Mouse (Mus musculus): ENCODE results near the gene Paqr7. TPM values are rescaled to one million over a fixed set of nuclear protein-coding genes. Genes with fewer than 3 reads are reported as not detected.

Paqr7 gene
- polyA plus RNA-seq, 1 experiment from 2014 or later: 2.2 TPM

GRCm38 (mm10) chr4:134557626-134558249, 61.2 kb downstream of the Paqr7 start:
- Histone ChIP-seq H3K4me3 (ENCODE audit: low read depth, low read length) (no peak overlapping the region), H3K9ac (ENCODE audit: low read length) (no peak overlapping the region)

GRCm38 (mm10) chr4:134558570-134559113, 62.1 kb downstream of the Paqr7 start:
- DNase-seq (ENCODE audit: low spot score) (no peak), ATAC-seq (ENCODE audit: insufficient read depth, low FRiP score, low TSS enrichment) (no peak)
- WGBS: 50% methylated on average over 9 of the region's 9 CpGs
- H3K9me3 ChIP-seq (ENCODE audit: control insufficient read depth, low read length): no peaks in the 10 kb centered on the region
- no peak overlapping the region for H3K4me2 ChIP-seq (ENCODE audit: low read depth)
- peaks cover 5% of the 10 kb centered on the region for H3K4me1 ChIP-seq (ENCODE audit: control insufficient read depth, insufficient read depth, low read length)
- H3K27ac ChIP-seq (ENCODE audit: low read depth, low read length): no peak overlapping the region
- H3K36me3 ChIP-seq (ENCODE audit: control insufficient read depth, insufficient read depth, low read length): no peaks in the 10 kb centered on the region
- H3K27me3 ChIP-seq (ENCODE audit: control insufficient read depth, insufficient read depth, low read length): no peaks in the 10 kb centered on the region
- no peak overlapping the region for H3K9ac ChIP-seq (ENCODE audit: low read length)
- no peak overlapping the region for H3K4me3 ChIP-seq (ENCODE audit: low read depth, low read length)

More at GRCm38 (mm10) chr4:134557626-134558249, 61.2 kb downstream of the Paqr7 start:
- WGBS: 8% methylated on average over 16 of the region's 16 CpGs
- H3K27ac ChIP-seq (ENCODE audit: low read depth, low read length): no peak overlapping the region
- no peaks in the 10 kb centered on the region for H3K36me3 ChIP-seq (ENCODE audit: control insufficient read depth, insufficient read depth, low read length)
- no peak overlapping the region for H3K4me2 ChIP-seq (ENCODE audit: low read depth)
- H3K27me3 ChIP-seq (ENCODE audit: control insufficient read depth, insufficient read depth, low read length): no peaks in the 10 kb centered on the region
- peaks cover 5% of the 10 kb centered on the region for H3K4me1 ChIP-seq (ENCODE audit: control insufficient read depth, insufficient read depth, low read length)
- ATAC-seq (ENCODE audit: insufficient read depth, low FRiP score, low TSS enrichment) (no peak), DNase-seq (ENCODE audit: low spot score) (peak; percentile 39)
- H3K9me3 ChIP-seq (ENCODE audit: control insufficient read depth, low read length): no peaks in the 10 kb centered on the region

- H3K27me3 ChIP-seq (ENCODE audit: control insufficient read depth, insufficient read depth, low read length): no peaks in the 10 kb centered on the region
- H3K4me2 ChIP-seq (ENCODE audit: low read depth): no peak overlapping the region
- DNase-seq (ENCODE audit: low spot score) (no peak), ATAC-seq (ENCODE audit: insufficient read depth, low FRiP score, low TSS enrichment) (no peak)
- H3K4me3 ChIP-seq (ENCODE audit: low read depth, low read length): no peak overlapping the region
- no peak overlapping the region for H3K27ac ChIP-seq (ENCODE audit: low read depth, low read length)
- H3K9ac ChIP-seq (ENCODE audit: low read length): no peak overlapping the region
- peaks cover 5% of the 10 kb centered on the region for H3K4me1 ChIP-seq (ENCODE audit: control insufficient read depth, insufficient read depth, low read length)
- H3K9me3 ChIP-seq (ENCODE audit: control insufficient read depth, low read length): no peaks in the 10 kb centered on the region
- no peaks in the 10 kb centered on the region for H3K36me3 ChIP-seq (ENCODE audit: control insufficient read depth, insufficient read depth, low read length)
- 82% methylated on average over 7 of the region's 7 CpGs for WGBS
These were observed 62.7 kb downstream of the Paqr7 start for GRCm38 (mm10) chr4:134559154-134559553.

Small RNA genes within 50 kb of the gene (microRNA-seq; reads per million reads assigned to microRNA genes)
- gene Gm23634: 1.0 reads per million

Other genes starting within 250 kb of the Paqr7 start
- gene Gm30191, start 249.8 kb upstream of the Paqr7 start, polyA plus RNA-seq (2014; fragmentation: Nextera tagmentation; extraction: Ambion mirVana): not detected in 2 replicates
- gene Grrp1, start 242.6 kb upstream of the Paqr7 start, polyA plus RNA-seq (2014; fragmentation: Nextera tagmentation; extraction: Ambion mirVana): 11.1 and 11.8 TPM in 2 replicates
- 21.6 and 23.1 TPM in 2 replicates for gene Pdik1l, start 208.8 kb upstream of the Paqr7 start, polyA plus RNA-seq (2014; fragmentation: Nextera tagmentation; extraction: Ambion mirVana)
- gene Trim63, start 181.6 kb upstream of the Paqr7 start, polyA plus RNA-seq (2014; fragmentation: Nextera tagmentation; extraction: Ambion mirVana): 0.87 and 1.6 TPM in 2 replicates
- gene Slc30a2, start 153.5 kb upstream of the Paqr7 start, polyA plus RNA-seq (2014; fragmentation: Nextera tagmentation; extraction: Ambion mirVana): not detected in 2 replicates
- gene Extl1, start 112.8 kb upstream of the Paqr7 start, polyA plus RNA-seq (2014; fragmentation: Nextera tagmentation; extraction: Ambion mirVana): 0.24 and 0.37 TPM in 2 replicates
- 6.9 and 11.4 TPM in 2 replicates for gene Pafah2, start 100.4 kb upstream of the Paqr7 start, polyA plus RNA-seq (2014; fragmentation: Nextera tagmentation; extraction: Ambion mirVana)
- 3,693 and 3,815 TPM in 2 replicates for gene Stmn1, start 28.4 kb upstream of the Paqr7 start, polyA plus RNA-seq (2014; fragmentation: Nextera tagmentation; extraction: Ambion mirVana)
- 6.5 and 8.1 TPM in 2 replicates for gene Aunip, start 14.3 kb downstream of the Paqr7 start, polyA plus RNA-seq (2014; fragmentation: Nextera tagmentation; extraction: Ambion mirVana)
- gene Mtfr1l, start 38.7 kb downstream of the Paqr7 start, polyA plus RNA-seq (2014; fragmentation: Nextera tagmentation; extraction: Ambion mirVana): 130 and 133 TPM in 2 replicates
- gene Selenon, start 55.5 kb downstream of the Paqr7 start, polyA plus RNA-seq (2014; fragmentation: Nextera tagmentation; extraction: Ambion mirVana): 48.0 TPM in 2 replicates
- 4.8 and 5.2 TPM in 2 replicates for gene Man1c1, start 207.6 kb downstream of the Paqr7 start, polyA plus RNA-seq (2014; fragmentation: Nextera tagmentation; extraction: Ambion mirVana)